Mouse (Mus musculus): ENCODE data around the gene Sash1.

DNA sequence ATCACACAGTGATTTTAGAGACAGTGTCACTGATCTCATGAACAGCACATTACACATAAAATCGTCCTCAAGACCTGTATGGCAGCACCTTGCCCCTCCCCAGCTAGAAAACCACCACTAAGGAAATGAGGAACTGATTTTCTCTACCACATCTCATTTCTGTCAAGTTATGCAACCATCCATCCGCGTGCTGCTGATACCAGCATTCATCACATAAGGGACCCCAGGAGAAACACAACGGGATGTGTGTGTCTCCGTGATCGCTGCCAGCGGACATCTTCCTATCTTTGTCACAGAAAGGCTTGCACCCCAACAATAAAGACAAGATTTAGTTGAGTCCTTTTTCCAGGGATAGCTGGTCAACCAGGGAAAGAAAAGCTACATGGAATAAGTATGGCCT lies 27.2 kb downstream of the Sash1 start:
- TF ChIP-seq TAL1 (conservative IDR thresholded peaks at IDR 0.05; ENCODE audit: low read depth, low read length), result no peak
- no peak for TF ChIP-seq GATA1 (IDR thresholded peaks at IDR 0.05; ENCODE audit: borderline replicate concordance, low read length)
- no peak for TF ChIP-seq GATA2 (IDR thresholded peaks at IDR 0.05; ENCODE audit: borderline replicate concordance, low read depth, low read length)
- no peak for TF ChIP-seq CTCF (IDR thresholded peaks at IDR 0.05; ENCODE audit: low read depth, low read length)
- no peak for TF ChIP-seq POLR2AphosphoS5 (IDR thresholded peaks at IDR 0.05; ENCODE audit: insufficient replicate concordance, low read depth, low read length)

Measured in G1E (cell line).